Mouse (Mus musculus) lung, adult 2 months (tissue): ENCODE measurements around the gene Shroom3. TPM values are rescaled to one million over a fixed set of nuclear protein-coding genes. Genes with fewer than 3 reads are reported as not detected.

Source experiments
- DNase-seq: peaks from one replicate; pipeline ENCODE4 v3.0.0; 2022
- H3K4me1 ChIP-seq: fragments of 200-500 bp; 2 replicates; pipeline ENCODE4 v1.6.1; 2011; ENCODE audit warnings: low read length; ENCODE audit not compliant: control insufficient read depth, insufficient read depth
- H3K4me3 ChIP-seq: fragments of 200-500 bp; replicated peaks from 2 replicates; pipeline ENCODE3; 2011; ENCODE audit warnings: low read depth, mild to moderate bottlenecking, control low read depth, low read length; ENCODE audit errors: extremely low read depth
- CTCF ChIP-seq: fragments of 200-500 bp; IDR thresholded peaks from 2 replicates; pipeline ENCODE4 v1.5.1; 2011; ENCODE audit warnings: mild to moderate bottlenecking, low read length, control low read depth; ENCODE audit not compliant: insufficient read depth
- POLR2A ChIP-seq: fragments of 200-500 bp; IDR thresholded peaks from 2 replicates; pipeline ENCODE4 v1.6.1; 2011; ENCODE audit warnings: low read depth, mild to moderate bottlenecking, control low read depth, low read length, borderline replicate concordance; ENCODE audit errors: extremely low read depth
- WGBS: fragments of 180-500 bp; shearing (Covaris S2); methylation state at CpG from one replicate; pipeline ENCODE4 v1.1.7; 2018; 5-methylcytosine and 5-hydroxymethylcytosine counted together
- polyA plus RNA-seq: library from polyadenylated mRNA; depleted of rRNA; stranded (reverse); fragments of >200 nt; gene quantifications from 2 replicates; pipeline ENCODE4 v1.2.3, GENCODE M21; 2012

Gene Shroom3
- polyA plus RNA-seq, 1 experiment = 63.6 TPM

DNA sequence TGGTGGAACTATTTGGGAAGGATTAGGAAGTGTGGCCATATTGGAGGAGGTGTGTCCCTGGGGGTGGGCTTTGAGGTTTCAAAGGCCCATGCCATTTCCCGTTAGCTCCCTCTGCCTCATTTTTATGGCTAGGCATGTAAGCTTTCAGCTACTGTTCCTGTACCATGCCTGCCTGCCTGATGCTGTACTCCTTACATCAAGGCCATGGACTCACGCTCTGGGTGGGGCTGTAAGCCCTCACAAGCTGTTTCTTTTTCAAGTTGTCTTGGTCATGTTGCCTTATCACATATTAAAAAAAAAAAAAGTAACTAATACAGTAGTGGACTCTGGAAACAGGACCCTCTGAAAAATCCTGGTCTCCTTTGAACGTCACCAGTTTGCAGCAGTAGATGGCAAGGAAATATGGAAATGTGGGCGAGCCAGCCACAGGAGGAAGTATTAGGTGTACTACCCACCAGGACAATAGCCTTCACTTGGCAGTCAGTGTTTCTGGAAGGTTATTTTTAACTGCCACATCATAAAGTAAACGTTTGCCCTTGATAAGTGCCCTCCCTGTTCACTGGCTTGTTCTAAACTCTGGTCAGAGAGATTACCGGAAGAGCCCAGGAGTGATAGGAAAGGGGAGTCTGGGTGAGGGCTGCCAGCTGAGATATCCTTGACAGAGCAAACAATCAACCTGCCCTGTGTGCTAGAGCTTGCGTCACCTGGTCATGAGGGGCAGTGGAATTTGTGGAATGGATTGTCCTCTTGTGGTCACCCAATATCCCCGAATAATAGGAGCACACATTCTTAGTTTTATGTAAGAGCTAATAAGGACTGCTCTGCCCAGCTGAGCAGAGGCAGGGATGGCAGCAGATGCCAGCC lies 62.4 kb downstream of the Shroom3 start:
- peaks cover 5% of the 10 kb centered on the region; the same call in 1 of the 2 replicates for H3K4me1 ChIP-seq
- peak; percentile 61 for DNase-seq
- TF ChIP-seq POLR2A (no peak), CTCF (no peak)
- no peak overlapping the region for H3K4me3 ChIP-seq
- WGBS = 36% methylated on average over 8 of the region's 8 CpGs

DNA sequence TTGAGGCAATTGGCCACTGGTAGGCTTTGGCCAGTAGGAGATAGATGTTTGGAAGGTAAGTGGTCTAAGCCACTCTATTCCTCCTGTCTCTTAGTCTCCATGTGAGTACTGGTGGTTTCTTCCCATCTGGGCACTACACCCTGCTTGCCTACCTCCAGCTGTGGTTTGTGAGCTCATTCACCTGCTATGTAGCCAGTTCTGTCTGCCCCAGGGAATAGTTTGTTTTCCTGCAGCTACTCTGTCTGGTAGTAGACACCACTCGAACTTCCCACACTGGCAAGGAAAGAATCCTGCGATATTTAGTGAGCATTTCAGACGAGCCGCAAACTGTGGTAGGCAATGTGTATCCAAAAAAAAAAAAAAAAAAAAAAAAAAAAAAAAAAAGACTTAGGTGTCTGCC lies 68.3 kb downstream of the Shroom3 start:
- no peak for TF ChIP-seq POLR2A
- TF ChIP-seq CTCF = no peak
- Histone ChIP-seq H3K4me3 (no peak overlapping the region), H3K4me1 (peaks cover under 1% of the 10 kb centered on the region; the same call in 1 of the 2 replicates)
- whole genome bisulfite sequencing = 70% methylated on average over 4 of the region's 4 CpGs
- DNase-seq = no peak

DNA sequence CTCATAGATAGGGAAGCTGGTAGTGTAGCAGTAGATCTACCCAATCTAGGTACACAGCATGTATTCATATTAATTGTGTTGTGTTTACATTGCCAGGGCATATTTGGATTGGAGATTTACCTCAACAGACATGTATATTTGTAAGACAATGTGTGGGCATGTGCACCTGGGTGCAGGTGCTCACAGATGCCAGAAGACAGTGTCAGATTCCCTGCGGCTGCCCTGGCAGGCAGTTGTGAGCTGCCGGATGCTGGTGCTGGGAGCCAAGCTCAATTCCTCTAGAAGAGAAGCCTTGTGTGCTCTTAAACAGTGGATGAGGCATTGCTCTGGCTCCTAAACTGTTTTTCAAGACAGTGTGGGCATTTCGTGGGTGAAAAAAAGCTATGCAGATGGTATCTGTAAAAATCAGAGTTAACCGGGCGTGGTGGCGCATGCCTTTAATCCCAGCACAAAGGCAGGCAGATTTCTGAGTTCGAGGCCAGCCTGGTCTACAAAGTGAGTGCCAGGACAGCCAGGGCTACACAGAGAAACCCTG lies 72.1 kb downstream of the Shroom3 start:
- no peak for TF ChIP-seq CTCF
- TF ChIP-seq POLR2A = no peak
- WGBS = 80% methylated on average over 7 of the region's 7 CpGs

DNA sequence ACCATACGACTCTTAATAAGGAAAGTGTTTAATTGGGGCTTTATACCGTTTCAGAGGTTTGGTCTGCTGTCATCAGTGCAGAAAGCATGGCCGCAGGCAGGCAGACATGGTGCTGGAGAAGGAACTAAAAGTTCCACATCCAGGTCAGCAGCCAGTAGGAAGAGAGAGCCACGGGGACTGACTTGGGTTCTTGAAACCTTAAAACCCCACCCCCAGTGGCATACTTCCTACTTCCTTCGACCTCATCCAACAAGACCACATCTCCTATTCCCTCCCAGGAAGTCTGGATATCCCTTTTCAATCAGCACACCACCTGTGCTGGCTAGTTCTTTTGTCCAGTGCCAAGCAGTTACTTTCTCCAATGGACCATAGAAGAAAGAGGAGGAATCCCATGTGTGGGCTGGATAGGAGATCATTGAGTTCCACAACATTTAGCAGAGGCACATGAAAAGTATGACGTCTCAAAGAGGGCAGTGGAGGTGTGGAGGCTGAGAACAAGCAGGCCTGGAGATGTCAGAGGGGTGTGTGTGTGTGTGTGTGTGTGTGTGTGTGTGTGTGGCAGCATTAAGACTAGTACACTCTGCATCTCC lies 76.0 kb downstream of the Shroom3 start:
- WGBS = 78% methylated on average over 6 of the region's 6 CpGs
- Histone ChIP-seq H3K4me3 (no peak overlapping the region), H3K4me1 (peaks cover 16% of the 10 kb centered on the region)
- DNase-seq = no peak
- TF ChIP-seq CTCF (no peak), POLR2A (no peak)

More for the DNA sequence above, 72.1 kb downstream of the Shroom3 start:
- Histone ChIP-seq H3K4me3 (no peak overlapping the region), H3K4me1 (no peaks in the 10 kb centered on the region; the same call in 1 of the 2 replicates)
- DNase-seq = no peak

DNA sequence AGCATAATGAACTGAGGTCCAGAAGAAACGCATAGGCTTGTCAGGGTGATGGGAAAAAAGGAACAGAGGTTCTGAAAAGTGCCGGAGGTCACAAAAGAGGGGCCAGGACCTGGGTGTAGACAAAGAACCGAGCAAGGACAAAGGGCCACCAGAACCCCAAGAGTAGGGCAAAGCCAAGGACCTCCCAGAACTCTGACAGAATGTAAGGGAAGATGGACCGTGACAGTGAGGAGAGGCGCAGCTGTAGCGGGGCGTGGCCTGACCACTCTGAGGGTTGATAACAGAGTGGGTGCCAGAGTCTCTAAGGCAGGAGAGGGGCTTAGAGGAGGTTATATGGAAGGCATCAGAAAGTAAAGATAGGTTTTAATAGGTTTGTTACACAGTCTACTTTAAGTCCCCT lies 77.3 kb downstream of the Shroom3 start:
- WGBS = 80% methylated on average over 7 of the region's 7 CpGs
- TF ChIP-seq POLR2A (no peak), CTCF (no peak)
- Histone ChIP-seq H3K4me1 (peaks cover 16% of the 10 kb centered on the region), H3K4me3 (no peak overlapping the region)
- DNase-seq = no peak

DNA sequence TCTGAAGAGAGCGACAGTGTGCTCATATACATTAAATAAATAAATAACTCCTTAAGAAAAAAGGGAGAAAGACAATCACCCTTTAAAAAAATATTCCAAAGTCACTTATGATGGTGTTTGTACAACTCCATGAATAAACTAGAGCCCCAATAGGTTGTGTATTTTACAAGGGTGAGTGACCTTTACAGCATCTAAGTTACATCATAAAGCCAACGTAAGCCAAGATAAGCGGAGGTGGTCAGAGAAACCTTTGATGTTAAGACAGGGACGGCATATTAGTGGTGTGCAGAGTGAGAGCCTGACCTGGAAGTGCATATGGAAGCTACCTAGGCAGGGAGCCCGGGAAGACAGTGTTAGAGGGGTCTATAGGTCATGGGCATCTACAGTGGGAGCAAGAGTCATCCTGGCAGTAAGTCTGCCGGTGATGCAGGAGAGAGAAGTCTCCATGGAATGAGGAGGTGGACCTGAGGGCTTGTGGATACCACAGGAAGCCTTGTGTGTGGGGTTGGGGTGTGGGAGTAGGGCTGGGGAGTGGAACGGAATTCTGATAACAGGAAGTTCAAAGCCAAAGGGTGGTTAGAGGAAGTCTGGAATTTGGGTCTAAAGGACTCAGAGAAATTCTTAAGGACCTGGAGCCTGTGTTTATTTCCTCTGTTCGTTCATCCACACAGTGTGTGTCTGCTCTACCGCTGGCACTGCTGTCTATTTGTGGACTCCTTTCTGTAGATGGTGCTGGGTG lies 78.5 kb downstream of the Shroom3 start:
- H3K4me3 ChIP-seq = no peak overlapping the region
- DNase-seq = no peak
- peaks cover 19% of the 10 kb centered on the region for H3K4me1 ChIP-seq
- WGBS = 52% methylated on average over 9 of the region's 9 CpGs
- no peak for TF ChIP-seq CTCF
- no peak for TF ChIP-seq POLR2A

DNA sequence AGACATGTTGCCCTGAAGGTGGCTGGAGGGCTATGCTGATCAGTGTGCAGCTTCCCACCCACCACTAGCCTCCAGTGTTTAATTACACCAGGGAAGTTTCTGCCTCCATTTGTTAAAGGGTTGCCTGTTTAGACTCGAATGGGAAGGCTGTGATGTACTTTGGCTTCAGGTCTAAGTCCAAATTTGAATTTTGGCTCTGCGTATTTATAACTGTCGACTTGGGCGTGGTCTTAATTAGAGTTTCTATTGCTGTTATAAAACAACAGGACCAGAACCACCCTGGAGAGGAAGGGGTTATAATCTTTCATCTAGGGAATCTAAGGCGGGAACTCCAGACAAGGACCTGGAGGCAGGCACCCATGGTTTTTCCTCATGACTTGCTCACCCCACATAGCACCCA lies 79.2 kb downstream of the Shroom3 start:
- TF ChIP-seq CTCF = no peak
- no peak for TF ChIP-seq POLR2A
- H3K4me3 ChIP-seq = no peak overlapping the region
- peaks cover 22% of the 10 kb centered on the region for H3K4me1 ChIP-seq
- 56% methylated on average over 5 of the region's 5 CpGs for WGBS
- no peak for DNase-seq

DNA sequence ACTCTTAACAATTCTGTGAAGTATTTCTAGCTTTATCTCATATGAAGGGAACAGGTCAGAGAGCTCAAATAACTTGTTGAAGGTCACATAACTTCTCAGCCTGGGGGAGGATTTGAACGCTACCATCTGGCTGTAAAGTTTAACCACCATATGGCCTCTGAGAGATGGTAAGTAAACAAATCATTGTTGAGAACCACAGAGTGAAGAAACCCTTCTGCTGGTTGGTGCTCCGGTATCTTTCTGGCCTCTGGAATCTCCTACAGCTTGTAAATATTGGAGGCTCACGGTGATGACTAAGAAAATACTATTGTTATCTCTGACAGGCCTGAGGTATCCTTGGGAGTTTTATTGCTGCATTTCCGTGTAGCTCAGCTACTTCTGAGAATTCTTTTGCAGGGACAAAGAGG lies 80.3 kb downstream of the Shroom3 start:
- no peak overlapping the region for H3K4me3 ChIP-seq
- H3K4me1 ChIP-seq = peaks cover 29% of the 10 kb centered on the region
- no peak for DNase-seq
- no peak for TF ChIP-seq POLR2A
- TF ChIP-seq CTCF = no peak
- 14% methylated on average over 4 of the region's 4 CpGs for WGBS

DNA sequence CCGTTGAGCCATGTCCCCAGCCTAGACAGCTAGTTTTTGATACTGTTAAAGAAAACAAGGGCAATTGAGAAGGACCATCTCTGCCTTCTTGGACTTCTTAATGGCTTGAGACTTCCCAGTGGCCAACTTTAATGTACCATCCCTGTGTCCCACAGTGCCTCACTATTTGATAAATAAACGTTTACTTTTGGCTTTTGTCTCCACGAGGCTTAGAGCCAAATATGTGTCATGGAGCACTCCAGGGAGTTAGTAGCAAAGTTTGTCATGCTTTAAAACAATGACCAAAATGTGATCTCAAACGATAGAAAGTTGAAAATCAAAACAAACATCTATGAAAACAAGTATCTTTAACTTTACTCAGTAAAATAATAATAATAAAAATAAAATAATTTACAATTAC lies 83.1 kb downstream of the Shroom3 start:
- Histone ChIP-seq H3K4me1 (peaks cover 35% of the 10 kb centered on the region), H3K4me3 (no peak overlapping the region)
- DNase-seq = no peak
- 26% methylated on average over 4 of the region's 4 CpGs for WGBS
- TF ChIP-seq POLR2A = no peak
- TF ChIP-seq CTCF = no peak
